Mouse (Mus musculus): Measurements from ENCODE around the gene Kif19a. TPM values are rescaled to one million over a fixed set of nuclear protein-coding genes. Genes with fewer than 3 reads are reported as not detected.

Kif19a gene
- total RNA-seq (2021) = 1 to 10 TPM; 4.5 to 4.8 TPM

GRCm38 (mm10) chr11:114764820-114765818 is at the start of gene Kif19a:
Gene Kif19a, plus strand, starts transcription at chr11:114765388.
- intact Hi-C loops (cut with DNase I) = no loop called here
- DNase-seq (ENCODE audit: low spot score in 2 of 2) = peak in 1 of 2 experiments; percentile 16

GRCm38 (mm10) chr11:114715531-114715930 is 49.7 kb upstream of the Kif19a start:
- intact Hi-C loops (cut with DNase I) = no loop called here
- no peak for DNase-seq (ENCODE audit: low spot score in 2 of 2)

- intact Hi-C loops (cut with DNase I) = no loop called here
- DNase-seq (ENCODE audit: low spot score in 2 of 2) = no peak
These were observed 44.7 kb upstream of the Kif19a start for GRCm38 (mm10) chr11:114720535-114720934.

- no peak for DNase-seq (ENCODE audit: low spot score in 2 of 2)
- intact Hi-C loops (cut with DNase I) = no loop called here
These were observed 42.8 kb upstream of the Kif19a start for GRCm38 (mm10) chr11:114722438-114722837.

GRCm38 (mm10) chr11:114723030-114723429 is 42.2 kb upstream of the Kif19a start:
- no peak for DNase-seq (ENCODE audit: low spot score in 2 of 2)
- intact Hi-C loops (cut with DNase I) = no loop called here

GRCm38 (mm10) chr11:114724787-114725590 is 40.2 kb upstream of the Kif19a start:
- peak; percentile 55 to 56 for DNase-seq (ENCODE audit: low spot score in 2 of 2)
- intact Hi-C loops (cut with DNase I) = loop anchor here (5.0 kb wide), 1 partner anchor 48 kb away; the partner anchor contains the start of gene Ttyh2

GRCm38 (mm10) chr11:114726965-114727825 is 38.0 kb upstream of the Kif19a start, which contains the start of gene Dnaic2:
Gene Dnaic2, plus strand, starts transcription at chr11:114727408.
- intact Hi-C loops (cut with DNase I) = loop anchor here (5.0 kb wide), 1 partner anchor 50 kb away; the partner anchor contains the start of gene Ttyh2
- peak; percentile 64 to 67 for DNase-seq (ENCODE audit: low spot score in 2 of 2)

GRCm38 (mm10) chr11:114727826-114728186 is 37.4 kb upstream of the Kif19a start:
- intact Hi-C loops (cut with DNase I) = loop anchor here (5.0 kb wide), 1 partner anchor 51 kb away; the partner anchor contains the start of gene Ttyh2
- no peak for DNase-seq (ENCODE audit: low spot score in 2 of 2)

- intact Hi-C loops (cut with DNase I) = loop anchor here (5.0 kb wide), 1 partner anchor 51 kb away; the partner anchor contains the start of gene Ttyh2
- DNase-seq (ENCODE audit: low spot score in 2 of 2) = no peak
These were observed 36.9 kb upstream of the Kif19a start for GRCm38 (mm10) chr11:114728333-114728732.

GRCm38 (mm10) chr11:114729832-114730363 is 35.3 kb upstream of the Kif19a start:
- DNase-seq (ENCODE audit: low spot score in 2 of 2) = no peak
- intact Hi-C loops (cut with DNase I) = loop anchor here (5.0 kb wide), 1 partner anchor 53 kb away; the partner anchor contains the start of gene Ttyh2

- DNase-seq (ENCODE audit: low spot score in 2 of 2) = no peak
- intact Hi-C loops (cut with DNase I) = no loop called here
These were observed 33.5 kb upstream of the Kif19a start for GRCm38 (mm10) chr11:114731711-114732110.

GRCm38 (mm10) chr11:114732890-114733289 is 32.3 kb upstream of the Kif19a start:
- intact Hi-C loops (cut with DNase I) = no loop called here
- DNase-seq (ENCODE audit: low spot score in 2 of 2) = no peak

GRCm38 (mm10) chr11:114736111-114736510 is 29.1 kb upstream of the Kif19a start:
- intact Hi-C loops (cut with DNase I) = loop anchor here (5.0 kb wide), 1 partner anchor 64 kb away; no protein-coding TSS in a partner anchor
- DNase-seq (ENCODE audit: low spot score in 2 of 2) = no peak

GRCm38 (mm10) chr11:114736913-114737624 is 28.1 kb upstream of the Kif19a start:
- DNase-seq (ENCODE audit: low spot score in 2 of 2) = peak; percentile 25 to 27
- intact Hi-C loops (cut with DNase I) = loop anchor here (5.0 kb wide), 1 partner anchor 65 kb away; no protein-coding TSS in a partner anchor

GRCm38 (mm10) chr11:114740598-114740997 is 24.6 kb upstream of the Kif19a start:
- intact Hi-C loops (cut with DNase I) = no loop called here
- no peak for DNase-seq (ENCODE audit: low spot score in 2 of 2)

GRCm38 (mm10) chr11:114741451-114741850 is 23.7 kb upstream of the Kif19a start:
- no peak for DNase-seq (ENCODE audit: low spot score in 2 of 2)
- intact Hi-C loops (cut with DNase I) = no loop called here

- peak; percentile 85 to 89 for DNase-seq (ENCODE audit: low spot score in 2 of 2)
- intact Hi-C loops (cut with DNase I) = loop anchor here (1.0 to 5.0 kb wide), 4 partner anchors 44 to 167 kb away; no protein-coding TSS in a partner anchor
These were observed 20.1 kb upstream of the Kif19a start for GRCm38 (mm10) chr11:114745134-114745533.
